Mouse (Mus musculus) c-Kit-positive CD71-negative TER-119-negative erythroid progenitor cells, embryonic 14.5 days (primary cell): Measurements from ENCODE around the gene Rps7.

Experiments
- DNase-seq: peaks from one replicate; pipeline ENCODE4 v3.0.0-alpha.2; 2013; ENCODE audit warnings: low read depth

Rps7 gene

GRCm38 (mm10) chr12:28617297-28617696 is 18.5 kb downstream of the Rps7 start:
- DNase-seq = no peak

GRCm38 (mm10) chr12:28614401-28614800 is 21.4 kb downstream of the Rps7 start:
- DNase-seq = no peak

GRCm38 (mm10) chr12:28612391-28612790 is 23.4 kb downstream of the Rps7 start:
- no peak for DNase-seq

GRCm38 (mm10) chr12:28607546-28608305 is 28.0 kb downstream of the Rps7 start:
- DNase-seq = no peak

- no peak for DNase-seq
Observed at GRCm38 (mm10) chr12:28603494-28603893, 32.3 kb downstream of the Rps7 start.

GRCm38 (mm10) chr12:28602259-28602658 is 33.5 kb downstream of the Rps7 start:
- no peak for DNase-seq

GRCm38 (mm10) chr12:28598526-28598991 is 37.2 kb downstream of the Rps7 start:
- DNase-seq = no peak

- DNase-seq = no peak
Observed at GRCm38 (mm10) chr12:28598110-28598509, 37.6 kb downstream of the Rps7 start.

GRCm38 (mm10) chr12:28597699-28598098 is 38.1 kb downstream of the Rps7 start:
- no peak for DNase-seq

GRCm38 (mm10) chr12:28596851-28597250 is 38.9 kb downstream of the Rps7 start:
- no peak for DNase-seq

GRCm38 (mm10) chr12:28590428-28590827 is 45.3 kb downstream of the Rps7 start:
- DNase-seq = no peak

- peak; percentile 65 for DNase-seq
Observed at GRCm38 (mm10) chr12:28589090-28589868, 46.5 kb downstream of the Rps7 start.

GRCm38 (mm10) chr12:28587949-28588348 is 47.8 kb downstream of the Rps7 start:
- no peak for DNase-seq

GRCm38 (mm10) chr12:28584036-28584435 is 51.7 kb downstream of the Rps7 start:
- DNase-seq = no peak

- DNase-seq = no peak
Observed at GRCm38 (mm10) chr12:28582423-28582822, 53.3 kb downstream of the Rps7 start, which contains the start of gene Allc. Gene Allc, minus strand, starts transcription at chr12:28582523.
